Mouse (Mus musculus) CH12.LX (cell line): ENCODE data around the gene Lemd2. TPM values are rescaled to one million over a fixed set of nuclear protein-coding genes. Genes with fewer than 3 reads are reported as not detected.
A peak's percentile ranks its signal among the peaks of the same experiment; 100 is the strongest.

ENCODE experiments used
- DNase-seq: peaks from one replicate; pipeline ENCODE4 v3.0.0-alpha.2; 2013; ENCODE audit errors: extremely low read depth
- H3K27ac ChIP-seq: 2 replicates; pipeline ENCODE4 v1.5.1; 2012; ENCODE audit warnings: low read depth, mild to moderate bottlenecking, control low read depth, moderate library complexity; ENCODE audit not compliant: insufficient read depth
- H3K27me3 ChIP-seq: replicated peaks from 2 replicates; pipeline ENCODE3; 2012; ENCODE audit warnings: inconsistent platforms
- H3K36me3 ChIP-seq, 2 experiments: replicated peaks in 1 of 2; 2 replicates each; pipeline versions ENCODE3 to v1.6.1; 2012; ENCODE audit warnings: inconsistent platforms in 1 of 2, low read length in 1 of 2, mild to moderate bottlenecking in 1 of 2, mixed read lengths in 1 of 2, moderate library complexity in 1 of 2; ENCODE audit not compliant: control insufficient read depth in 1 of 2, insufficient read depth in 1 of 2
- H3K4me1 ChIP-seq, 2 experiments: 2 replicates each; pipeline ENCODE4 v1.6.1; 2012; ENCODE audit warnings: inconsistent platforms in 1 of 2, moderate library complexity in 1 of 2; ENCODE audit not compliant: insufficient read depth in 2 of 2, control insufficient read depth in 1 of 2
- H3K4me2 ChIP-seq: 2 replicates; pipeline ENCODE4 v1.6.1; 2012; ENCODE audit warnings: low read depth, mild to moderate bottlenecking, control low read depth; ENCODE audit not compliant: poor library complexity, insufficient read depth, severe bottlenecking
- H3K4me3 ChIP-seq, 3 experiments: fragments of 150-350 bp in 1 of 3; sonication (generic) in 1 of 3; replicated peaks in 1 of 3; 2 replicates each; pipeline versions ENCODE3 to v1.5.1; 2011 to 2012; ENCODE audit warnings: low read depth in 2 of 3, low read length in 2 of 3, mild to moderate bottlenecking in 2 of 3, moderate library complexity in 2 of 3, control low read depth in 1 of 3, improper control_type of control experiment in 1 of 3, inconsistent platforms in 1 of 3, mixed read lengths in 1 of 3; ENCODE audit not compliant: poor library complexity in 1 of 3
- H3K79me2 ChIP-seq: replicated peaks from 2 replicates; pipeline ENCODE4 v1.6.1; 2012; ENCODE audit warnings: mild to moderate bottlenecking, moderate library complexity; ENCODE audit not compliant: control insufficient read depth, poor library complexity, insufficient read depth, severe bottlenecking; ENCODE audit errors: extremely low read depth
- H3K9ac ChIP-seq: 2 replicates; pipeline ENCODE4 v1.6.1; 2012; ENCODE audit warnings: low read depth, mild to moderate bottlenecking, control low read depth, moderate library complexity; ENCODE audit not compliant: insufficient read depth
- H3K9me3 ChIP-seq: replicated peaks from 2 replicates; pipeline ENCODE3; 2012; ENCODE audit warnings: low read length, inconsistent platforms, mixed read lengths
- CHD1 ChIP-seq: IDR thresholded peaks from 2 replicates; pipeline ENCODE4 v1.6.1; 2012; ENCODE audit warnings: low read depth, low read length, improper control_type of control experiment, inconsistent platforms
- CTCF ChIP-seq, 2 experiments: IDR thresholded peaks in 1 of 2; conservative IDR thresholded peaks in 1 of 2; 2 replicates each; pipeline ENCODE4 v1.5.1; 2011 to 2012; ENCODE audit warnings: low read depth in 2 of 2, low read length in 2 of 2, improper control_type of control experiment in 1 of 2, inconsistent platforms in 1 of 2, mild to moderate bottlenecking in 1 of 2, moderate library complexity in 1 of 2
- ELF1 ChIP-seq: IDR thresholded peaks from 2 replicates; pipeline ENCODE4 v1.6.1; 2014; ENCODE audit warnings: low read depth, mild to moderate bottlenecking, inconsistent platforms, low read length, improper control_type of control experiment
- EP300 ChIP-seq: IDR thresholded peaks from 2 replicates; pipeline ENCODE4 v1.6.1; 2011; ENCODE audit warnings: low read length, improper control_type of control experiment
- IRF4 ChIP-seq: IDR thresholded peaks from 2 replicates; pipeline ENCODE4 v1.6.1; 2014; ENCODE audit warnings: low read depth, mild to moderate bottlenecking, inconsistent platforms, low read length, improper control_type of control experiment
- JUND ChIP-seq: conservative IDR thresholded peaks from 2 replicates; pipeline ENCODE4 v1.6.1; 2011; ENCODE audit warnings: low read depth, low read length, improper control_type of control experiment
- KAT2A ChIP-seq: IDR thresholded peaks from 2 replicates; pipeline ENCODE4 v1.6.1; 2012; ENCODE audit warnings: low read length, improper control_type of control experiment, inconsistent platforms; ENCODE audit not compliant: insufficient replicate concordance
- MAX ChIP-seq: IDR thresholded peaks from 2 replicates; pipeline ENCODE4 v1.6.1; 2011; ENCODE audit warnings: low read length, improper control_type of control experiment
- MAZ ChIP-seq: IDR thresholded peaks from 2 replicates; pipeline ENCODE4 v1.6.1; 2012; ENCODE audit warnings: low read depth, mild to moderate bottlenecking, inconsistent platforms, low read length, improper control_type of control experiment, moderate library complexity
- NRF1 ChIP-seq: IDR thresholded peaks from 2 replicates; pipeline ENCODE4 v1.6.1; 2014; ENCODE audit warnings: low read depth, mild to moderate bottlenecking, inconsistent platforms, low read length, improper control_type of control experiment, moderate library complexity
- POLR2A ChIP-seq: IDR thresholded peaks from 2 replicates; pipeline ENCODE4 v1.6.1; 2011; ENCODE audit warnings: low read depth, mild to moderate bottlenecking, improper control_type of control experiment, low read length
- RAD21 ChIP-seq: IDR thresholded peaks from 2 replicates; pipeline ENCODE4 v1.6.1; 2011; ENCODE audit warnings: low read depth, mild to moderate bottlenecking, low read length, improper control_type of control experiment, moderate library complexity
- RCOR1 ChIP-seq: conservative IDR thresholded peaks from 2 replicates; pipeline ENCODE4 v1.6.1; 2012; ENCODE audit warnings: low read depth, mild to moderate bottlenecking, inconsistent platforms, low read length, improper control_type of control experiment
- SIN3A ChIP-seq: IDR thresholded peaks from 2 replicates; pipeline ENCODE4 v1.6.1; 2012; ENCODE audit warnings: low read length, improper control_type of control experiment, inconsistent platforms
- SMC3 ChIP-seq: IDR thresholded peaks from 2 replicates; pipeline ENCODE4 v1.6.1; 2011; ENCODE audit warnings: low read depth, low read length, improper control_type of control experiment
- TBP ChIP-seq: conservative IDR thresholded peaks from 2 replicates; pipeline ENCODE4 v1.6.1; 2011; ENCODE audit warnings: low read depth, low read length, improper control_type of control experiment
- USF1 ChIP-seq: IDR thresholded peaks from 2 replicates; pipeline ENCODE4 v1.6.1; 2014; ENCODE audit warnings: low read depth, mild to moderate bottlenecking, inconsistent platforms, low read length, improper control_type of control experiment
- ZKSCAN1 ChIP-seq: IDR thresholded peaks from 2 replicates; pipeline ENCODE4 v1.6.1; 2012; ENCODE audit warnings: low read depth, inconsistent platforms, low read length, improper control_type of control experiment, borderline replicate concordance
- ZNF384 ChIP-seq: IDR thresholded peaks from 2 replicates; pipeline ENCODE4 v1.6.1; 2012; ENCODE audit warnings: low read depth, low read length, improper control_type of control experiment, inconsistent platforms
- dilution Hi-C: fragments of 300-500 bp; cut with MboI; formaldehyde crosslinking; loops from 2 replicates; pipeline ENCODE4 v1.14.3; 2020; ENCODE audit warnings: low sequenced_read_pairs; ENCODE audit not compliant: extremely low pct_unique_long_range_greater_than_20kb, extremely low pct_ligation_motif_present
- in situ Hi-C: fragments of 300-500 bp; cut with MboI; formaldehyde crosslinking; loops from 3 replicates; pipeline ENCODE4 v1.14.3; 2019; ENCODE audit warnings: low sequenced_read_pairs, low pct_ligation_motif_present, low pct_unique_long_range_greater_than_20kb, mixed read lengths
- polyA plus RNA-seq: library from polyadenylated mRNA; unstranded; fragments of >175 nt; gene quantifications from 2 replicates; pipeline ENCODE4 v1.2.1, GENCODE M21; 2012; ENCODE audit warnings: low read depth; ENCODE audit not compliant: insufficient read length
- total RNA-seq, 2 experiments: library from RNA; depleted of rRNA; stranded (reverse); fragments of 300-350 nt in 1 of 2; fragments of >200 nt in 1 of 2; gene quantifications; 2 replicates each; pipeline ENCODE4 v1.2.3; 2012 to 2014

Lemd2 gene
- total and polyA plus RNA-seq, 3 experiments: 15.1 to 28.8 (median 18.4) TPM

- H3K27me3 ChIP-seq: no peaks in the 10 kb centered on the region
- no peak overlapping the region for H3K27ac ChIP-seq
- H3K4me2 ChIP-seq: no peak overlapping the region
- in situ Hi-C loops: no loop called here
- peaks cover 0 to 20% of the 10 kb centered on the region in 2 experiments; a peak in 2 of 4 replicates for H3K4me1 ChIP-seq
- dilution Hi-C loops: no loop called here
- H3K4me3 ChIP-seq: no peak overlapping the region
- TF ChIP-seq KAT2A (no peak), ZKSCAN1 (no peak), JUND (no peak)
- H3K9me3 ChIP-seq: no peaks in the 10 kb centered on the region
- no peak for DNase-seq
- H3K9ac ChIP-seq: no peak overlapping the region
- no peaks in the 10 kb centered on the region; the same call in 1 of the 2 replicates for H3K79me2 ChIP-seq
- peaks cover 85 to 100% of the 10 kb centered on the region in 2 experiments for H3K36me3 ChIP-seq
These were observed 50.5 kb downstream of the Lemd2 start for GRCm38 (mm10) chr17:27153773-27154193.

DNA sequence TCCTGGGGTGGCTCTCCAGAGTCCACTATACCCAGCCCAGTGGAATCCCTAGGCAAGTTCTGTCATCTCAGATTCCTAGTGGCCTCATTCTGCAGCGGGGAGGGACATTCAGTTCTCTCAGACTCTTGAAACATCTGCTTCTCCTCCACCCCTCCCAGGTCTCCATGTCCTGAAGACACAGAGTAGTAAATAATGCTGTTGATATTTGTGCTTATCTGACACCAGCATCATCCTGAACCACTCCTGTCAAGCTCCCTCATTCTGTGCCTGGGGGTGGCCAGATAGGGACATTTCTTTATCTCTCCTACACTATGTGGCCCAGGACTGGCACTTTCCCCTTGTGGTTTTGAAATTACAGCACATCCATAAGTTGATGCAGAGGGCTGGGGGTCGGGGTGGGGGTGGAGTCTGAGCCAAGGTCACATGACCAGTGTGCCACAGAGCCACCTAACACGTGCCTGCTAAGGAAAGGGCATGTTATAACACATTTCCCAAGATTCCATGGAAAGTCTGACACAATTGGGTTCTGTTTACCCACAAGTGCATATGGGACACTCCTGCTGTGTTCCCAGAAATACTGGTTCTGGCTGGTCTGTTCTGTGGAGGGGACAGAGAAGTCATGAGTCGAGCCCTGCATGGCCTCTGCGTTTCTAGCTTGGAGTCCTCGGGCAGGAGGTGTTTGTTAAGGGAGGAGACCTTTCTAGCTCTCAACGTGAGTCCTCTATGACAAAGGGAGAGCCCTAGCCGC, 51.1 kb downstream of the Lemd2 start:
- no peaks in the 10 kb centered on the region; the same call in 1 of the 2 replicates for H3K79me2 ChIP-seq
- dilution Hi-C loops: no loop called here
- DNase-seq: no peak

GRCm38 (mm10) chr17:27151411-27151810, 52.9 kb downstream of the Lemd2 start:
- Histone ChIP-seq H3K4me1 (peaks cover 0 to 12% of the 10 kb centered on the region in 2 experiments; a peak in 2 of 4 replicates), H3K9ac (no peak overlapping the region), H3K4me3 (no peak overlapping the region), H3K36me3 (peaks cover 90 to 98% of the 10 kb centered on the region in 2 experiments), H3K79me2 (no peaks in the 10 kb centered on the region; the same call in 1 of the 2 replicates), H3K9me3 (no peaks in the 10 kb centered on the region), H3K27ac (no peak overlapping the region), H3K27me3 (no peaks in the 10 kb centered on the region), H3K4me2 (no peak overlapping the region)
- dilution Hi-C loops (no loop called here), in situ Hi-C loops (no loop called here)
- TF ChIP-seq RAD21 (peak; percentile 52), ZKSCAN1 (no peak), ZNF384 (no peak), SMC3 (peak; percentile 63), NRF1 (no peak), ELF1 (no peak), KAT2A (no peak), CHD1 (no peak), MAZ (no peak), CTCF (conservative IDR thresholded peaks at IDR 0.05 in 1 of 2, IDR thresholded peaks at IDR 0.05 in 1 of 2; ENCODE audit: low read depth in 2 of 2, low read length in 2 of 2) (peak; percentile 65 to 66), MAX (no peak)
- no peak for DNase-seq

More for the DNA sequence above, 51.1 kb downstream of the Lemd2 start:
- Histone ChIP-seq H3K4me1 (peaks cover 0 to 14% of the 10 kb centered on the region in 2 experiments; a peak in 2 of 4 replicates), H3K4me2 (no peak overlapping the region), H3K9ac (no peak overlapping the region), H3K27ac (no peak overlapping the region), H3K27me3 (no peaks in the 10 kb centered on the region), H3K4me3 (no peak overlapping the region), H3K9me3 (no peaks in the 10 kb centered on the region), H3K36me3 (peaks cover 91 to 100% of the 10 kb centered on the region in 2 experiments)
- no peak for TF ChIP-seq EP300
- TF ChIP-seq SIN3A: no peak
- TF ChIP-seq TBP: no peak
- TF ChIP-seq IRF4: no peak
- no peak for TF ChIP-seq POLR2A
- no peak for TF ChIP-seq RCOR1
- TF ChIP-seq USF1: peak; percentile 29; the same call in 1 of the 2 replicates
- TF ChIP-seq NRF1: no peak
- no peak for TF ChIP-seq MAZ
- in situ Hi-C loops: no loop called here
